Mouse (Mus musculus) testis, adult 10 weeks (tissue): ENCODE results near the gene Wdr63. TPM values are rescaled to one million over a fixed set of nuclear protein-coding genes. Genes with fewer than 3 reads are reported as not detected.

ENCODE experiments used
- polyA plus RNA-seq: library from polyadenylated mRNA; stranded (reverse); fragments of 350-450 nt; fragmentation: Illumina TruSeq; extraction: RNeasy Lipid Tissue Mini Kit (QIAGEN cat#74804); gene quantifications from one replicate; pipeline ENCODE4 v1.2.3, GENCODE M21; 2014; ENCODE audit warnings: low read depth, low replicate concordance

The Wdr63 gene
- 108 TPM for polyA plus RNA-seq

DNA sequence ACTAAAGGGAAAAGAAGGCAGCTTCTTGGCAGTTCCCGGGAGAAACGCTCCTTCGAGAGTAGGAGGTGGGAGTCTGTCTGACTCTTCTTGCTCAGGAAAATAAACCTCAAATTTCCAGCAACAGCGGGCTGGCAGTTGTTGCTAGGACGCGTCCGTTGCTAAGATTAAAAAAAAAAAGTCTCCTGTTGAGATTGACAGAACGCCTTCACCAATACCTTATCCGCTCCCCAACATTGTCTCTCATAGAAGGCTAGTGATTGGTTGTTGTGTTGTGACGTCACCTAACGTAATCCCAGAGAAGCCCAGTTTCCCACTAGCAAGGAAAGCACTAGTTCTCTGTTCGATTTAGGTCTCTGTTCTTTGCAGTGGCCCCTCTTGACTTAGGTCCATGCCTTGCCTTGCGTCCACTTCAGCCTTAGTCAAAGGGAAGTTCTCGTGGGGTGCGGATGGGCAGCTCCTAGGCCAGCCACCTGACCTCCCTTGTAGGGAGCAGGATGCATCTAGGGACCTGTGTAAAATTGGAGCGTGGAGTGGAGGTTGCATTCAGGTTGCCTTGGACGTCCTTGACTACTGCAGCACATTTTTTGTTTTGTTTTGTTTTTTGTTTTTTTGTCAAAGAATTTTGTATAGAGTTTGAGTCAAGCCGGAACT, at the start of gene Wdr63:
Wdr63 (minus strand) TSS at position 210 of the 651 bp plus-strand sequence.

GRCm38 (mm10) chr3:146149156-146150057, 41.5 kb upstream of the Wdr63 start, which contains the start of gene Mcoln2:
Gene Mcoln2 (plus strand): TSS chr3:146149833.

GRCm38 (mm10) chr3:146117258-146117996, 9.5 kb upstream of the Wdr63 start, which contains the start of gene Mcoln3:
Gene Mcoln3 (plus strand): TSS chr3:146117450.

Other genes starting within 250 kb of the Wdr63 start
- gene Bcl10, start 185.3 kb downstream of the Wdr63 start, polyA plus RNA-seq, result 5.6 TPM
- gene 2410004B18Rik, start 170.1 kb downstream of the Wdr63 start, polyA plus RNA-seq, result 66.2 TPM
- 1.1 TPM for gene Syde2, start 120.3 kb downstream of the Wdr63 start, polyA plus RNA-seq
- gene Mcoln3, start 9.3 kb upstream of the Wdr63 start, polyA plus RNA-seq, result 0.08 TPM
- gene Mcoln2, start 41.7 kb upstream of the Wdr63 start, polyA plus RNA-seq, result 0.73 TPM
- 21.9 TPM for gene Lpar3, start 112.8 kb upstream of the Wdr63 start, polyA plus RNA-seq